Mouse (Mus musculus): ENCODE measurements around the gene Rpl13.

DNA sequence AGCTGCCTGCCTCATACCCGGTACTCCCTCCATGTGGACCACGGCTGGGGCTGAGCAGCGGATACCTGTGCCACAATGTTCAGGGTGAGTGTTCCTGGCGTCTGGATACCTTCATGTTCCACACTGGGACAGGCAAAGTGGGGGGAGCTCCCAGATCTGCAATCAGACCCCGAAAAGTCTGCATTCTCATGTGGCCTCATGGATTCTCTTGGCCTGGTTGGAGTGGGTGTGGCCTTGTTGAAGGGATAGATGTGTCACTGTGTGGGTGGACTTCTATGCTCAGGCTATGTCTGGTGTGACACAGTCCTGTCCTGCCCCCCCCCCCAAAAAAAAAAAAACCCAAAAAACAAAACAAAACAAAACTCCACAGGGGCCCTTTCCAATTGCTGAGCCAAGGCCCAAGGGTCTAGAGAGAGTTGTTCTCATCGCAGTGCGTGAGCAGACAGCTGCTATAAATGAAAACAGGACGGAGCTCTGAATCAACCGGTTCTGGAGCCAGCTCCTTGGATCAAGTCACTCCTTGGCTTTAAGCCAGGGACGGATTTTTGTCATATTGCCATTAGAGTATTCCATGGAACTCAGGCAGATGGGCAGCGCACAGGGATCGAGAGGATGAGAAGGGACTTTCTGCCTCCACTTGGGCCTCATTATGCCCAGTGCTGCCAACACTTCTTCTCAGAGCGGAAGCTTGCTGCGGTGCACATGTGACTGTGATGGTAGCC, 39.8 kb downstream of the Rpl13 start:
- TF ChIP-seq POLR2AphosphoS5 (IDR thresholded peaks at IDR 0.05; ENCODE audit: insufficient replicate concordance, low read depth, low read length) (no peak), CTCF (IDR thresholded peaks at IDR 0.05; ENCODE audit: low read depth, low read length) (no peak)

Data from G1E (cell line).